Mouse (Mus musculus) A20 (cell line): ENCODE measurements around the gene Tnfsfm13.

Source experiments
- DNase-seq: peaks from one replicate; pipeline ENCODE4 v3.0.0-alpha.2; 2011; ENCODE audit warnings: low read depth, low spot score

The Tnfsfm13 gene

DNA sequence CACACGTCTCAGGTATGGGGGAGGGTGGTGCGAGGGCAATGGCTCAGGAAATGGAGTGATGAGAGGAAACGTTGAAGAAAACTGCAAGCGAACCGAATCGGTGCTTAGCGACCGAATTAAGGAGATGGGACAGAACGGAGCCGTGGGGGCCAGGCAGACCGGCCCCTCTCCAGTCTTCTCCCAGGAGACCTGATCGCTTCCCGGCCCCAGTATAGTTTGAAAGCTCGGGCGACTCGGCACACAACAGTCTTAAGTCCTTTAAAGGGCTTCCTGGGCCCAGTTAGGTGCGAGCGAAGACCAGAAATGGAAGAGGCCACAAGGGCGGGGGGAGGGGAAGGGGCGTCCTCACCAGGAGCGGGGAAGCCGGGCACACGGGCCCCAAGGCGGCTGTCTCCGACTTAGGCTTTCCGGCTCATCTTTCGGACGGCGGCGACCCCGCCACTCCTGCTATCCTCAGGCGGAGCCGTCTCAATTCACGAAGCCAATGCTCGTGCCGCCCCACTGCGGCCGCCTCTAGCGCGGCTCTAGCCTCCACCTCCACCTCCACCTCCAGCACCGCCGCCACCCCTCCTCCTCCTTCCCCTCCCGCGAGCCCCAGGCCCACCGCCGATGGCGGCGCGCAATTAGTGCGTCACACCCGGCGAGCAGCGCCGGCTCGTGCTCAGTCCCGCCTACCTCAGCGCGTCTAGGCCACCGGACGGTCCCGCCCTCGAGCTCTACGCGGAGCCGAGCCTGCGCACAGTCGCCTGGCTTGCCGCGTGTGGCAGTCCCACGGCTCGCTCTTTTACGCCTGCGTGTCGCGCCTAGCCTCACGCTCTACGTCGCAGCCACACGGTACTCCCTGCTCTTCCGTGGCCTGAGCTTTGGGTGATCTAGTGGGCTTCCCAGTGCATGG is 14.3 kb downstream of the Tnfsfm13 start, which contains the start of gene Senp3:
Gene Senp3, minus strand, starts transcription at position 771 of the 895 bp plus-strand sequence.
- DNase-seq, result peak; percentile 98

DNA sequence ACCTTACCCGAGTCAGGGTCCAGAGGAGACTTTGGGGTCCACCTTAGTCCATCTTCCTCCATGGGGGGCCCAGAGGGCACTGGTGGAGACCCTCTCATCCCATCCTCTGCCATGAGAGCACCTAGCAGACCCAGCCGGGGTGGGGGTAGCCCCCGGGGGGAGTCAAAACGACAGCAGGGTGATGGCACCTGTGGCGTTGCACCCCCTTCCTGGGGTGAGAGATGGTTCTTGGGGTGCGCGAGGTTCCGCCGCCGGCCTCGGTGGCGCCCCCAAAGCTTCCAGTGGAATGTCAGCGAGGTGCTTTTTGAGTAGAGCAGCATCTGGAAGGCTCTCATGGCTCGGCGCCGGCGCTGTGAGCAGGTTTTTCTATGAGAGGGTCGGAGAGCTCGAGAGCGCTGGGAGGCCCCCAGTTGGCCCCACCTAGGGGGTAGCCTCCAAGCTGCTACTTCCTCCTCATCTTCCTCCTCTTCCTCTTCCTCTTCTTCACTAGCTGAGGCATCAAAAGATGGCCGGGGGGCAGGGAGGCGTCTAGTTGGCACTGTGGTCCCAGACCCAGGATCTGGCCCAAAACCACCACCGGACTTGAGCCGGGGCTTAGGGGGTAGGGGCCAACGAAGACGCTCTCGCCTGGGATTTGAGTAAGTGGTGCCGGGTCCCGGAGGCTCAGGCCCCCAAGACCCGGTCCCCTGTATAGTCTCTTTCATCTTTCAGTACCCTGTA is 15.6 kb downstream of the Tnfsfm13 start:
- DNase-seq, result no peak

- DNase-seq, result no peak
Observed at GRCm38 (mm10) chr11:69679144-69679543, 16.8 kb downstream of the Tnfsfm13 start.

DNA sequence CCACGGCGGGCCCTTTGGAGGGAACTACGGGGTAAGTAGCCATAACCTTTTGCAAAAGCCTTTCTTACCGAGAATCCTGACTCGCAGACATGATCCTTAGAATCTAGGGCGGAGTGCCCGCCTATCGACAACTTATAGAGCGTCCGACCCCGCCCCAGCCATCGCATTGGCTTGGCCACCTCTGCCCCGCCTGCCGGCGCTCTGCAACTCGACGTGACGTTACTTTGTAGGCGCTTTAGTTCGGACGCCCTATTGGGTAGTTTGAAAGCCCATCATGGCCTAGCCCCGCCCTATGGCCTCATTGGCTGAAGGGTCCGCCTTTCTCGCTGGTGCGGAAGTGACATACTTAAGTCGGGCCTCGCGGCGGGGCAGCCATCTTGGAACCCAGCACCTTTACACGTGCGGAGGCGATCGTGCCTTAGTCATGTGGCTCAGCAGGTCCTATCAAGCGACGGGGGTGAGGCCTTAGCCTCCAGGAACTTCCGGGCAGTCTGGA is 23.6 kb downstream of the Tnfsfm13 start, which contains the start of gene Eif4a1:
Gene Eif4a1, minus strand, starts transcription at position 213 of the 496 bp plus-strand sequence.
- peak; percentile 100 for DNase-seq

- no peak for DNase-seq
Observed at GRCm38 (mm10) chr11:69671726-69672124, 24.2 kb downstream of the Tnfsfm13 start.

DNA sequence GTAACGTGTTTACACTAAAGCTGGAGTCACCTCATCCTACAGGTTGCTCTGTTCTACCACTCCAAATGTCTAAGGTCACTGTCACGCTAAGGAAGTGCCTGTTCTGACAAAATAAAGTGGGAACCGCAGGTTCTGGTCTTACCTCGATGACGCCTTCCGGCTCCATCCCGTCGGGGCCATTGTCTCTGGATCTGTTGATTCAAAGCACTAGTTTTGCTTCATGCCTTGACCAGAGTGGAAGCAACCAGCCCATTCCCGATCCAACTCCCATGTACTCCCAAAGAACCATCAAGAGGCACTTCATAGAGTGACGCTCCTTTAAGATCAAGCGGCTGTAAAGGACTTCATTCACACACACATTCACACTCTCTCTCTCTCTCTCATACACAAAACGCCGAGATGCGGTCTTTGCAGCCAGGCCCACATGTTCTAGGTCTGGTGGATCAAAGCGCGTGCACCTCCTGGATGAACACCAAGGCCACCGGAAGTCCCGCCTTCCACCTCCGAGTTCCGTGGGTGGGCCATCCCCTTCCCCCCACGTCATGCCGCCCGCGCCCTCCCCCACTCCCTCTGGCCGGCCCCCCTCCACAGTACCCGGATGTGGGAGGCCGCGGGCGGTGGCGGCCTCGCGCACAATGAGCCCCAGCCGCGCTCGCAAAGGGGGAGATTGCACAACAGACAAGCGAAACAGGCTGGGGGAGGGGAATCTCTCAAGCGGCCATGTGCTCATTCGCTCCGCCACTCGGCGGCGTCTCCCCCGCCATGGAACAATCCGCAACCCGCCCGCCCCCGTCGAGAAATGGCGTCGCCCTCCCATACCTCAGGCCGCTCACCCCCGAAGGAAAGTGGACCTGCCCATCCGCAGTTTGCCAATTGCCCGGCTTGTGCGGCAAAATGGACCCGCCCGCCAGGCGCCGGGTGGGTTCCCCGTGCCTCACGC is 24.8 kb downstream of the Tnfsfm13 start:
- DNase-seq, result peak; percentile 93

DNA sequence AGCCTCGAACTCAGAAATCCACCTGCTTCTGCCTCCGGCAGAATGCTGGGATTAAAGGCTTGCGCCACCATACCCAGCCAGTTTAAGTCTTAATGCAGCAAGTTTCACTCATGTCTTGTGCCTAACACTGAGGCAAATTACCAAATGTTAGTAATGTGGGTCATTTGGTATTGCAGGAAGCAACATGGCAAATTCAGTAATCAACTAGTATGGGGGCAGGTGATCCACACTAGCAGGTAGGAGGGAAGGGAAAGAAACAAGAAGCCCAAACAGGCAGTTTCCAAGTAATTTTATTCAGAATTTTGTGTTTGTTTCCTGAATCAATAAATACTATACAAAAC is 29.3 kb downstream of the Tnfsfm13 start:
- DNase-seq, result no peak

GRCm38 (mm10) chr11:69665961-69666664 is 29.8 kb downstream of the Tnfsfm13 start, which contains the start of gene Cd68:
TSS of gene Cd68 (minus strand) at chr11:69666153.
- peak; percentile 92 for DNase-seq

GRCm38 (mm10) chr11:69665457-69665960 is 30.4 kb downstream of the Tnfsfm13 start:
- no peak for DNase-seq

GRCm38 (mm10) chr11:69664841-69665240 is 31.1 kb downstream of the Tnfsfm13 start:
- DNase-seq, result no peak

GRCm38 (mm10) chr11:69663795-69664194 is 32.1 kb downstream of the Tnfsfm13 start:
- no peak for DNase-seq

DNA sequence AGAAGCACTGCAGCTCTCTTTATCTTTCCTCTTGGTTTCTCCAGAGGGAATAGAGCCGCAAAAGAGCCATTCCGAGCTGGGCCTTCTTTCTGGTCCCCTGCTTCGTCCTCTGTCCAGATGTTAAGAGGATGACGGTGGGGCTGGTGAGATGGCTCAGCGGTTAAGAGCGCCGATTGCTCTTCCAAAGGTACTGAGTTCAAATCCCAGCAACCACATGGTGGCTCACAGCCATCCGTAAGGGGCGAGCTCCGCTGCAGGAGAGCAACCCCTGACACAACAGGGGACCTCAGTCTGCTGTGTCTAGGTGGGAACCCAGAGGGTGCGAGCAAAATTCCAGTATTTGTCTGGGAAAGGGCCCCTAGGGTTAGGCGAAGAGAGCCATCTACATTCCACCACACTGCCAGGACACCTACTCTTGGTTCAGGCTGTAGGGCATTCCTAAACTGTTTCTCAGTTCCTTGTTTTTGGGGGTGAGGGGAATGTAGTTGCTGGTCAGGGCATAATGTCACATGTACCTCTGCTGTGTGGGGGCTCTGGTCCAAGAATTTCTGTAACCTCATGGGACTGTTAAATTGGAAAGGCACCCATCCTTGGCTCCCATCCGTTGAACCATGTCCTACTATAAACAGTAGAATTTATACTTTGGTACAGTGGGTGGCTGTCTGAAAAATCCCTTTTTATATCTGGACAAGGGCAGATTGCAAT is 32.8 kb downstream of the Tnfsfm13 start:
- DNase-seq, result no peak

GRCm38 (mm10) chr11:69662213-69662966 is 33.5 kb downstream of the Tnfsfm13 start, which contains the start of gene Mpdu1:
TSS of gene Mpdu1 (minus strand) at chr11:69662642.
- DNase-seq, result peak; percentile 99

- DNase-seq, result no peak
Observed at GRCm38 (mm10) chr11:69661221-69661881, 34.5 kb downstream of the Tnfsfm13 start.

- no peak for DNase-seq
Observed at GRCm38 (mm10) chr11:69657462-69657881, 38.4 kb downstream of the Tnfsfm13 start.

DNA sequence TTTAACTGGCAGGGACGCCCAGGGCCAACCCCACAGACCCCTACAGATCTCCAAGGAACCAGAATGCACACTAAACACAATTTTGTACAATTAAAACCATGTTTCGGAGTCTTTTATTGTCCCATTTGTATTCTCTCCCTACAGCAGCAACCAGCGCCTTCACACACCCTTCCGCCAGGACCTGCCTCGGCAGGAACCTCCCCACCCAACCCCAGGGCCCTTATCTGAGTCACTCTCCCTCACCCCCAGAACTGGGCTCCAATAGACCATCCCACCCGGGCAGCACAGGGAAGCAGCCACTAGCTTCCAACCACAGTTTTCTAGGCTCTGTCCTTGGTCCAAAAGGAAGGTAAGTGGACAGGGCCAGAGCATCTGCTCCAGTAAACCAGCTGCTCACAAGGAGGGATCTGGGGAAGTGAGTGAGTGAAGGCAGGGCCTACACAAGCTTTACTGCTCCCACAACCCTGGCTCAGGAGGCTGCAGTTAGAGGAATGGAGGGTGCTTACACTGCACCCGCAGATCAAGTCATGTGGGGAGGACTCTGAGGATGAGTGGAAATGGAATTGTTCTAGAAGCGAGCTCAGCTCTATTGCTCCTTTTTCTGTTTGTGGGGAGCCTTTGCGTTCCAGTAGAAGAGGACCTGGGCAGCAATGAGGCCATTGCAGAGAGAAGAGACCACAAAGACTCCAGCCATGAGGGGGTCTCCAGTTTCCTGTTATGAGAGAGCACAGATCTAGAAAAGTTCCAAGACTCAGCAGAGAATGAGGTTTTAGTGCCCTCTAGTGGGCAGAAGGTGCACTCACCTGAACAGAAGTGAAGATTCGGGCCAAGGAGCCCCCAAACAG is 39.1 kb downstream of the Tnfsfm13 start:
- DNase-seq, result peak; percentile 64

GRCm38 (mm10) chr11:69656065-69656455 is 39.8 kb downstream of the Tnfsfm13 start:
- DNase-seq, result no peak
